Mouse (Mus musculus): ENCODE results near the gene Bspry.

DNA sequence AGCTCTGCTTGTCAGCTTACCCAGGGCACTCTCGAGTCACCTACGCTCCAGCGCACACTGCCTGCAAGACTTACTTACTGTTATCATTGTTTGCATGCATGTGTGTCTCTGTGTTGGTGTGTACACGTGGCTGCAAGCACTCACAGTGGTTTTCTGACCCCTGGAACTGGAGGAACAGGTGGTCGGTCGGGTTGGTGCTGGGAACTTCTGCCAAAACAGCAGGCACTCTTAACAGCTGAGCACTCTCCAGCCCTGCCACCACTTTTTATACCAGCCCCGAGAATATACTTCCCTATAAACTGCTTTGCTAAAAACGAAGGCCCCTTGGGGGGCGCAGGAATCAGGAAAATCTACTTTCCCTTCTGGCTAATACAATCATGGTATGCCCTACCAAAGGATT lies 14.4 kb downstream of the Bspry start:
- TF ChIP-seq POLR2A (IDR thresholded peaks at IDR 0.05; ENCODE audit: insufficient read depth, low read depth, low read length) (no peak), CTCF (IDR thresholded peaks at IDR 0.05; ENCODE audit: insufficient read depth, low read depth, low read length) (no peak)
